11 mouse cellular contexts compared by ENCODE assay signal in genomic region chr7:138248176-138248575, GRCm38 (mm10).
A peak's percentile ranks its signal among the peaks of the same experiment; 100 is the strongest.
DNase-seq lines count a peak whose midpoint lies in the region.
"Had no signal": no experiment of that assay in that cellular context is flagged by ENCODE, and none has a peak within 500 bp of the region (broad histone marks: within the 10 kb centered on the region; RNA-seq: fewer than 3 reads in every experiment).

No protein-coding gene starts in this region.

- peak; percentile 23 for DNase-seq in embryo, embryonic 10.5 days (ENCODE audit: low spot score)
- DNase-seq in embryo, embryonic 9.5 days (ENCODE audit: extremely low spot score): no peak
- DNase-seq in left cerebral cortex, postnatal 14 days (ENCODE audit: low spot score in 2 of 2): peak; percentile 37 to 48
- no peak for DNase-seq in left cerebral cortex, adult 8-10 months (ENCODE audit: low spot score in 2 of 2)
- peak; percentile 12 for DNase-seq in R1 (ENCODE audit: low read depth, low spot score)
- DNase-seq in left cerebral cortex, postnatal 25 days (ENCODE audit: low spot score in 2 of 2): peak; percentile 22 to 50
- no peak for DNase-seq in ovary, adult 18-20 months (ENCODE audit: low spot score)
- DNase-seq in urinary bladder, postnatal 14 days (ENCODE audit: low spot score): no peak
- DNase-seq: cerebellum, adult 9-10 months; lung, adult 18-20 months; thymus, adult 18-20 months had no signal

- intact Hi-C loops in left cerebral cortex, postnatal 14 days (cut with DNase I): no loop called here
- intact Hi-C loops in left cerebral cortex, postnatal 25 days (cut with DNase I): loop anchor here (5.0 kb wide), 1 partner anchor 646 kb away; no protein-coding TSS in a partner anchor

Comparison
In these comparisons a context has a peak if more than half of its experiments do, and no peak if none do; other contexts are left out.
1. DNase-seq: peak in embryo, embryonic 10.5 days (single experiment), left cerebral cortex, postnatal 14 days (2 of 2), R1 (single experiment) and left cerebral cortex, postnatal 25 days (2 of 2); none in embryo, embryonic 9.5 days (single experiment), left cerebral cortex, adult 8-10 months (0 of 2), ovary, adult 18-20 months (single experiment) and urinary bladder, postnatal 14 days (single experiment).